ENCODE assay signal across 18 mouse cellular contexts in the genomic region with DNA sequence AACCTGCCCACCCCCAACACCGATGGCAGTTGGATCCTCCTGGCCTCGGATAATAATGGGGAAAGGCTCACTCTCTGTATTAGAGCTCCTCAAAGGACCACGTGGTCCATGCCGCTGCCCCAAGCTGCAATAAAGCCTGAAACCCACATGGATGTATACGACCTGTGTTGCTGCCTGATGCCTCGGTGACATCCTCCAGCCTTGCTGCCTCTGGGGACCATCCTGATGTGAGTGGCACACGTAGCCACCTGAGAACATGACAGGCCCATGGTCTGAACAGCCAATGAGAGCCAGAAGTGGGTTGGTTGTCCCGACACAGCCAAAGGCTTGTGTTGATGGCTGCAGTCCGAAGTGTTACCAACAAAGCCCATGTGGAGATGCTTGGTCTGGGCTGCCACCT.
"Had no signal": no experiment of that assay in that cellular context is flagged by ENCODE, and none has a peak within 500 bp of the region (broad histone marks: within the 10 kb centered on the region; RNA-seq: fewer than 3 reads in every experiment).

No protein-coding gene starts in this region.

- H3K27me3 ChIP-seq: liver, embryonic 13.5 days; liver, embryonic 15.5 days; lung, embryonic 15.5 days; midbrain, embryonic 13.5 days; midbrain, embryonic 15.5 days; neural tube, embryonic 12.5 days; stomach, embryonic 15.5 days had no signal

- H3K27ac ChIP-seq: liver, embryonic 13.5 days; liver, embryonic 15.5 days; lung, embryonic 15.5 days; macrophage; midbrain, embryonic 13.5 days; midbrain, embryonic 15.5 days; neural tube, embryonic 12.5 days; stomach, embryonic 15.5 days; stomach, postnatal 0 days had no signal

- H3K4me1 ChIP-seq: liver, embryonic 13.5 days; liver, embryonic 15.5 days; lung, embryonic 15.5 days; midbrain, embryonic 15.5 days; stomach, embryonic 15.5 days had no signal

- H3K36me3 ChIP-seq: liver, embryonic 13.5 days; liver, embryonic 15.5 days; lung, embryonic 15.5 days; midbrain, embryonic 13.5 days; midbrain, embryonic 15.5 days; neural tube, embryonic 12.5 days; stomach, embryonic 15.5 days had no signal

- H3K9me3 ChIP-seq: liver, embryonic 13.5 days; liver, embryonic 15.5 days; lung, embryonic 15.5 days; midbrain, embryonic 13.5 days; midbrain, embryonic 15.5 days; neural tube, embryonic 12.5 days; stomach, embryonic 15.5 days had no signal

- ATAC-seq: liver, postnatal 0 days; lung, postnatal 0 days; midbrain, embryonic 13.5 days; midbrain, embryonic 15.5 days had no signal

- H3K4me3 ChIP-seq: liver, embryonic 13.5 days; liver, embryonic 15.5 days; lung, embryonic 15.5 days; midbrain, embryonic 13.5 days; midbrain, embryonic 15.5 days; neural tube, embryonic 12.5 days; stomach, embryonic 15.5 days had no signal

- DNase-seq: liver, embryonic 13.5 days; liver, postnatal 0 days; lung, adult 2 months; lung, postnatal 14 days; lung, postnatal 36 days; right cerebral cortex, postnatal 14 days; thymus, adult 2 months; thymus, postnatal 25 days; thymus, postnatal 4 days had no signal

- H3K9ac ChIP-seq: liver, embryonic 13.5 days; liver, embryonic 15.5 days; liver, postnatal 0 days; lung, embryonic 15.5 days; midbrain, embryonic 13.5 days; midbrain, embryonic 15.5 days; neural tube, embryonic 12.5 days; stomach, embryonic 15.5 days had no signal
